Mouse (Mus musculus): ENCODE measurements around the gene Slc9a3r2.

DNA sequence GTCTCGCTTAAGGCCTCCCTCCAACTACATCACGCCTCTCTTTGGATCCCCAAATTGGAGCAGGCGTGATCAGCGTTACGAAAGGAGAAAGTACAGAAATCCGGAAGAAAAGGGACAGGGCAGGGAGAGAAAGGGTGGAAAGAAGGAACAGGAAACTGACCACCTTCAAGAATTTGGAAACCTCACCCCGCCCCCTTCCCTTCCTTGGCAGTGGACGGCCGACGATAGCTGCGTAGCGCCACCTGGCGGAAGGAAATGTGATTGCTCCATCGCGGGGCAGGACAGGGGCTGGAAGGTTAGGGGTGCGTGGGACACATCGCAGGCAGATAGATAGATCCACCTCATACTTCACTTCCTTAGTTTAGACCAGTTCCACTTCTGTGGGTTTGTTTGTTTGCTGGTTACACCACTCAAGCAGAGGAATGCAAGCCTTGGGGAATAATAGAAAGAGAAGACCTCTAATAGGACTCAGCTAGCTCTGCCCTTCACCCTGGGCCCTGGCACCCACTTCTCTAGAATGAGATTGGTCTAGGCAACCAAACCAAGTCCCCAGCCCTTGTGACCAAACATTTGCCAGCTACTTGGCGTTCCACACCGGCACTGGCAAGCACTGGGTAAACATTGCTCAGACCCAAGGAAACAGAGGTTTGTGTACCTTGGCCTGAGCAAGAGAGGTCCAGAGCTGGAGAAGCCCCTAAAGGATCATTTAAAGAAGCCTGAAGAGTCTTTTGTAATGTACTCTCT lies 4.0 kb upstream of the Slc9a3r2 start:
- TF ChIP-seq CTCF (IDR thresholded peaks at IDR 0.05) = peak; percentile 96
- TF ChIP-seq EP300 (IDR thresholded peaks at IDR 0.05; ENCODE audit: insufficient read depth, low read depth, low read length) = peak; percentile 91
- no peak for TF ChIP-seq POLR2A (IDR thresholded peaks at IDR 0.05; ENCODE audit: insufficient read depth, low read depth, low read length)

Measured in heart, adult 2 months (tissue).